Comparison of ENCODE assay signal across 8 mouse cellular contexts in genomic region chr4:107313690-107314478, GRCm38 (mm10). TPM values are rescaled to one million over a fixed set of nuclear protein-coding genes. Genes with fewer than 3 reads are reported as not detected.
DNase-seq lines count a peak whose midpoint lies in the region; ATAC-seq and TF ChIP-seq lines count a peak whose summit lies in the region.

Yipf1 (plus strand) TSS chr4:107314363.

- no peak for TF ChIP-seq POLR2A in bone marrow macrophage, adult 2 months (IDR thresholded peaks at IDR 0.05; ENCODE audit: borderline replicate concordance, low read depth, low read length)
- peak; percentile 88 for TF ChIP-seq POLR2A in embryonic fibroblast, embryonic 13.5 days (IDR thresholded peaks at IDR 0.05; ENCODE audit: low read depth, low read length)

- H3K4me2 ChIP-seq in kidney, embryonic 15.5 days = peak within 1 kb of the TSS; percentile 69

- WGBS in heart, embryonic 10.5 days = under 1% methylated on average over 29 of the region's 29 CpGs
- under 1% methylated on average over 29 of the region's 29 CpGs for WGBS in kidney, embryonic 15.5 days

- no peak for TF ChIP-seq CTCF in bone marrow macrophage, adult 2 months (IDR thresholded peaks at IDR 0.05; ENCODE audit: low read depth, low read length)
- TF ChIP-seq CTCF in embryonic fibroblast, embryonic 13.5 days (IDR thresholded peaks at IDR 0.05; ENCODE audit: borderline replicate concordance, insufficient read depth, low read length) = no peak

- peak; percentile 90 for DNase-seq in A20 (ENCODE audit: low read depth, low spot score)
- DNase-seq in heart, embryonic 10.5 days (ENCODE audit: low spot score) = peak; percentile 96
- DNase-seq in liver = peak; percentile 91
- DNase-seq in spleen, postnatal 4 days (ENCODE audit: low spot score in 2 of 2) = peak; percentile 86 to 91

- peaks cover 7% of the 10 kb centered on the region; the same call in 1 of the 2 replicates for H3K4me1 ChIP-seq in bone marrow macrophage, adult 2 months (ENCODE audit: control insufficient read depth, insufficient read depth, low read length)
- 0 out of 2 replicates have a peak, but pooled peaks cover 3% of the 10 kb centered on the region for H3K4me1 ChIP-seq in embryonic fibroblast, embryonic 13.5 days (ENCODE audit: control insufficient read depth, insufficient read depth, low read length)
- H3K4me1 ChIP-seq in heart, embryonic 10.5 days = peaks cover 10% of the 10 kb centered on the region
- H3K4me1 ChIP-seq in kidney, embryonic 15.5 days = peaks cover 18% of the 10 kb centered on the region

- peak within 1 kb of the TSS; percentile 92 for H3K4me3 ChIP-seq in bone marrow macrophage, adult 2 months (ENCODE audit: insufficient read depth, low read length)
- peak within 1 kb of the TSS; percentile 82 for H3K4me3 ChIP-seq in embryonic fibroblast, embryonic 13.5 days (ENCODE audit: insufficient read depth, low read length)
- peak within 1 kb of the TSS; percentile 73 for H3K4me3 ChIP-seq in heart, embryonic 10.5 days
- peak within 1 kb of the TSS; percentile 75 for H3K4me3 ChIP-seq in kidney, embryonic 15.5 days (replicated peaks)

- peak; percentile 93 for ATAC-seq in kidney, embryonic 15.5 days (replicated peaks; ENCODE audit: low FRiP score)
- peak; percentile 96 for ATAC-seq in monocyte, adult 5-6 weeks (replicated peaks; ENCODE audit: insufficient number of reproducible peaks, low FRiP score, low TSS enrichment, poor library complexity, severe bottlenecking)

- peaks cover 13% of the 10 kb centered on the region; the same call in 1 of the 2 replicates for H3K36me3 ChIP-seq in heart, embryonic 10.5 days
- H3K36me3 ChIP-seq in kidney, embryonic 15.5 days = peaks cover 23% of the 10 kb centered on the region

- H3K27me3 ChIP-seq in heart, embryonic 10.5 days (ENCODE audit: insufficient read depth, poor library complexity, severe bottlenecking) = no peaks in the 10 kb centered on the region
- no peaks in the 10 kb centered on the region for H3K27me3 ChIP-seq in kidney, embryonic 15.5 days

- H3K27ac ChIP-seq in bone marrow macrophage, adult 2 months (ENCODE audit: insufficient read depth, low read depth, low read length) = no peak within 1 kb of the TSS
- H3K27ac ChIP-seq in embryonic fibroblast, embryonic 13.5 days (ENCODE audit: insufficient read depth, low read length) = 0 out of 2 replicates have a peak within 1 kb of the TSS, but pooled peaks have one; percentile 9
- H3K27ac ChIP-seq in heart, embryonic 10.5 days = peak within 1 kb of the TSS; percentile 85
- peak within 1 kb of the TSS; percentile 61 for H3K27ac ChIP-seq in kidney, embryonic 15.5 days

- peak within 1 kb of the TSS; percentile 61 for H3K9ac ChIP-seq in kidney, embryonic 15.5 days

- H3K9me3 ChIP-seq in heart, embryonic 10.5 days = no peaks in the 10 kb centered on the region
- no peaks in the 10 kb centered on the region for H3K9me3 ChIP-seq in kidney, embryonic 15.5 days (replicated peaks)

RNA-seq across cellular contexts. Expression of gene Yipf1, which starts in this region (rescaled TPM):
- polyA plus RNA-seq in bone marrow macrophage, adult 2 months (2012; ENCODE audit: insufficient read depth, insufficient read length, missing spikeins) = 44.1 and 57.6 TPM in 2 replicates
- 58.4 and 63.7 TPM in 2 replicates for polyA plus RNA-seq in embryonic fibroblast, embryonic 13.5 days (2011; ENCODE audit: insufficient read length, low read depth, missing spikeins)
- polyA plus RNA-seq in heart, embryonic 10.5 days (2016; fragmentation: Nextera tagmentation; extraction: Ambion mirVana) = 43.3 and 45.4 TPM in 2 replicates
- 51.6 and 54.7 TPM in 2 replicates for polyA plus RNA-seq in kidney, embryonic 15.5 days (2015; fragmentation: Nextera tagmentation; extraction: Ambion mirVana)
- total RNA-seq in monocyte, adult 5-6 weeks (2017) = 34.3 to 53.2 TPM (median 48.5 TPM) in 3 replicates
